Mouse (Mus musculus) olfactory bulb, adult 2 months (tissue): ENCODE data around the gene Lnx2. TPM values are rescaled to one million over a fixed set of nuclear protein-coding genes. Genes with fewer than 3 reads are reported as not detected.

Experiments
- H3K27ac ChIP-seq: fragments of 200-500 bp; 2 replicates; pipeline ENCODE4 v1.5.1; 2012; ENCODE audit warnings: low read depth, low read length; ENCODE audit not compliant: insufficient read depth
- H3K4me1 ChIP-seq: fragments of 200-500 bp; 2 replicates; pipeline ENCODE4 v1.6.1; 2012; ENCODE audit warnings: low read length; ENCODE audit not compliant: control insufficient read depth, insufficient read depth
- H3K4me3 ChIP-seq: fragments of 200-500 bp; 2 replicates; pipeline ENCODE4 v1.5.1; 2012; ENCODE audit warnings: mild to moderate bottlenecking, low read depth, low read length, moderate library complexity; ENCODE audit not compliant: insufficient read depth
- CTCF ChIP-seq: fragments of 200-500 bp; IDR thresholded peaks from 2 replicates; pipeline ENCODE4 v1.5.1; 2012; ENCODE audit warnings: low read depth, mild to moderate bottlenecking, low read length, moderate library complexity; ENCODE audit not compliant: insufficient read depth
- POLR2A ChIP-seq: fragments of 200-500 bp; IDR thresholded peaks from 2 replicates; pipeline ENCODE4 v1.6.1; 2012; ENCODE audit warnings: mild to moderate bottlenecking, low read depth, low read length, moderate library complexity; ENCODE audit not compliant: insufficient read depth
- WGBS: fragments of 180-500 bp; shearing (Covaris S2); methylation state at CpG from one replicate; pipeline ENCODE4 v1.1.7; 2018; 5-methylcytosine and 5-hydroxymethylcytosine counted together
- polyA plus RNA-seq: library from polyadenylated mRNA; stranded (reverse); fragments of >200 nt; gene quantifications from 2 replicates; pipeline ENCODE4 v1.2.4, GENCODE M21; 2012; ENCODE audit warnings: low replicate concordance; ENCODE audit not compliant: missing spikeins, insufficient read depth, insufficient read length

The Lnx2 gene
- polyA plus RNA-seq, 1 experiment, result not detected

GRCm38 (mm10) chr5:147107276-147107675 lies 30.9 kb upstream of the Lnx2 start:
- no peak overlapping the region for H3K4me3 ChIP-seq
- TF ChIP-seq POLR2A (no peak), CTCF (no peak)
- no peaks in the 10 kb centered on the region for H3K4me1 ChIP-seq
- WGBS, result 89% methylated on average over 3 of the region's 3 CpGs
- no peak overlapping the region for H3K27ac ChIP-seq

GRCm38 (mm10) chr5:147102295-147102694 lies 25.9 kb upstream of the Lnx2 start:
- 95% methylated on average over 6 of the region's 6 CpGs for WGBS
- H3K27ac ChIP-seq, result no peak overlapping the region
- TF ChIP-seq CTCF, result no peak
- no peak for TF ChIP-seq POLR2A
- H3K4me1 ChIP-seq, result no peaks in the 10 kb centered on the region
- H3K4me3 ChIP-seq, result no peak overlapping the region

DNA sequence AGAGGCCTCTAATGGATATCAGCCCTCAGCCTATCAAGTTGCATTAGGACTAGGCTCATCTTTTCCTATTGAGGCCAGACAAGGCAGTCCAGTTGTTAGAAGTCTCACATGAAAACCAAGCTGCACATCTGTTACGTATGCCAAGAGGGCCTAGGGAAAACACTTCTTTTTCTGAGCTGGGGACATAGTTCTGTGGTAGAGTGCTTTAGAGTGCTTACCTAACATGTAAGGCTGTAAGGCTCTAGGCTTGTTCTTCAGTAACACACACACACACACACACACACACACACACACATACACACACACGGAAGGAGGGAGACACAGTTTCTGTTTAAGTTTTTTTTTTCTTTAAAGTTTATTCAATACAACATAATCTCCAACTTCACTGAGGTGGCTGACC lies 23.8 kb upstream of the Lnx2 start:
- no peak overlapping the region for H3K27ac ChIP-seq
- no peak for TF ChIP-seq POLR2A
- TF ChIP-seq CTCF, result no peak
- H3K4me1 ChIP-seq, result no peaks in the 10 kb centered on the region
- H3K4me3 ChIP-seq, result no peak overlapping the region
- 87% methylated on average over 2 of the region's 2 CpGs for WGBS

DNA sequence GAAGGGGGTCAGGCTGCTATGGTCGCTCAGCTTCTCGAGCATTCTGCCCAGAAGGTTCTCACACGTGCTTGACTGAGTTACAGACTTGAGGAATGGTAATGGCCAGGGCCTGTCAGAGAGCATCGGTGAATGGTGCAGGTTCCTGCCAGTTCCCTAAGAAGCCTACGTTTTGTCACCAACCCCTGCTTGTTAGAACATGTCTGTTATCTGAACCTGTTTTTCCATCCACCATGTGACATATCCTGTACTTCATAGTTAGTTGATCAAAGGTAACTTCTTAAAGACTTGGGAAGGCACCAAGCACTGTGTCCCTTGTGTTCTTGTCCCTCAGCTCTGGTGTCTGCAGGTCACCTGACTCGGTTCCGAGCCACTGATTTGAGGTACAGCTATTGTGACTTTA lies 22.3 kb upstream of the Lnx2 start:
- H3K4me3 ChIP-seq, result no peak overlapping the region
- TF ChIP-seq POLR2A (no peak), CTCF (no peak)
- WGBS, result 93% methylated on average over 7 of the region's 7 CpGs
- no peaks in the 10 kb centered on the region for H3K4me1 ChIP-seq
- no peak overlapping the region for H3K27ac ChIP-seq

- H3K4me3 ChIP-seq, result no peak overlapping the region
- no peak overlapping the region for H3K27ac ChIP-seq
- 98% methylated on average over 4 of the region's 4 CpGs for WGBS
Measured at GRCm38 (mm10) chr5:147096586-147096985, 20.2 kb upstream of the Lnx2 start.

GRCm38 (mm10) chr5:147094296-147094695 lies 17.9 kb upstream of the Lnx2 start:
- WGBS, result 85% methylated on average over 6 of the region's 6 CpGs
- H3K4me1 ChIP-seq, result no peaks in the 10 kb centered on the region
- TF ChIP-seq CTCF (no peak), POLR2A (no peak)
- no peak overlapping the region for H3K27ac ChIP-seq
- no peak overlapping the region for H3K4me3 ChIP-seq

More at GRCm38 (mm10) chr5:147096586-147096985, 20.2 kb upstream of the Lnx2 start:
- no peaks in the 10 kb centered on the region for H3K4me1 ChIP-seq
- no peak for TF ChIP-seq CTCF
- no peak for TF ChIP-seq POLR2A

GRCm38 (mm10) chr5:147092448-147092847 lies 16.1 kb upstream of the Lnx2 start:
- 71% methylated on average over 7 of the region's 7 CpGs for WGBS
- H3K27ac ChIP-seq, result no peak overlapping the region

DNA sequence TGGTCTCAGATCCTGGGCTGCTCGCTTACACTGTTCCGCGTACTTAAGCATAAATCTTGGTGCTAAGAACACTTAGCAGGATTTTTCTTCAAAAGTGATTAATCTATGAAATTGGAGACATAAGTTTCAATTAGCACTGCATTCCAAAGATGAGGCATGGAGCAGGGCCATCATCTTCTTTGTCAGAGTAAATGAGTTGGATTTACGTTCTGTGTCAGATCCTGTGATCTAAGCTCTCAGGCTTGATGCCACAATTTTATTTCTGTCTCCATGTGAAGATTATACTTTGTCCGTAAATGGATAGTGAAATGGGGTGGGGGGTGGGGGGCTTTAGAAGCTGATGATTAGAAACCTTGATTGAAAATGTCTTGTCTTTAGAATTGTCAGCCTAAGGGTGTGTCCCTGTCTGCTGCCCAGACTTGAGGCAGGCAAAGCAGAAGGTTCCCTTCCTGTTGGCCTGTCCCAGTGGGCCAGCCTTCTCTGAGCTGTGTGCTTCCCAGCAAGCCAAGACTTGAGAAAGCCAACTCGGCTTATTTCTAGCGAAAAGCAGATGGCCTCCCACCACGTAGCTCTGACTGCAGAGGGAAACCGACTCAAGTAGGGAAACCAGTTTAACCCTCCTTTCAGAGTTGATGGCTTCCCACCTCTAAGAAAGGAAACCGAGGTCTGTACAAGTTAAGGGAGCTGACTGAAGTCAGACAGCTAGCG lies 14.0 kb upstream of the Lnx2 start:
- peaks cover 1% of the 10 kb centered on the region; the same call in 1 of the 2 replicates for H3K4me1 ChIP-seq
- no peak overlapping the region for H3K27ac ChIP-seq
- TF ChIP-seq POLR2A (no peak), CTCF (no peak)
- no peak overlapping the region for H3K4me3 ChIP-seq
- 88% methylated on average over 11 of the region's 11 CpGs for WGBS

More at GRCm38 (mm10) chr5:147092448-147092847, 16.1 kb upstream of the Lnx2 start:
- TF ChIP-seq CTCF (no peak), POLR2A (no peak)
- H3K4me3 ChIP-seq, result no peak overlapping the region
- H3K4me1 ChIP-seq, result no peaks in the 10 kb centered on the region

- WGBS, result 88% methylated on average over 3 of the region's 3 CpGs
- Histone ChIP-seq H3K27ac (no peak overlapping the region), H3K4me1 (peaks cover 4% of the 10 kb centered on the region; the same call in 1 of the 2 replicates), H3K4me3 (no peak overlapping the region)
- TF ChIP-seq POLR2A (no peak), CTCF (no peak)
Measured at GRCm38 (mm10) chr5:147089836-147090235, 13.4 kb upstream of the Lnx2 start.

- no peak for TF ChIP-seq POLR2A
- TF ChIP-seq CTCF, result no peak
- Histone ChIP-seq H3K4me3 (no peak overlapping the region), H3K27ac (no peak overlapping the region), H3K4me1 (peaks cover 7% of the 10 kb centered on the region; the same call in 1 of the 2 replicates)
- WGBS, result 92% methylated on average over 4 of the region's 4 CpGs
Measured at GRCm38 (mm10) chr5:147086816-147087215, 10.4 kb upstream of the Lnx2 start.
